Mouse (Mus musculus): Measurements from ENCODE around the gene Usp35. TPM values are rescaled to one million over a fixed set of nuclear protein-coding genes. Genes with fewer than 3 reads are reported as not detected.

Gene Usp35
- total and polyA plus RNA-seq, 3 experiments = 0.09 to 1.1 TPM; not detected in 1

GRCm38 (mm10) chr7:97355068-97355841 lies 23.4 kb upstream of the Usp35 start:
- TF ChIP-seq POLR2AphosphoS5 (IDR thresholded peaks at IDR 0.05; ENCODE audit: insufficient replicate concordance, low read depth, low read length) (no peak), CTCF (IDR thresholded peaks at IDR 0.05; ENCODE audit: low read depth, low read length) (no peak), GATA1 (IDR thresholded peaks at IDR 0.05; ENCODE audit: borderline replicate concordance, low read length) (no peak), TAL1 (conservative IDR thresholded peaks at IDR 0.05; ENCODE audit: low read depth, low read length) (no peak), GATA2 (IDR thresholded peaks at IDR 0.05; ENCODE audit: borderline replicate concordance, low read depth, low read length) (no peak)
- Histone ChIP-seq H3K4me3 (ENCODE audit: low read depth, low read length) (no peak overlapping the region), H3K4me1 (ENCODE audit: insufficient read depth, low read depth, low read length) (peaks cover 12% of the 10 kb centered on the region), H3K9me3 (replicated peaks) (no peaks in the 10 kb centered on the region), H3K27me3 (ENCODE audit: insufficient read depth, low read length) (peaks cover 57% of the 10 kb centered on the region), H3K36me3 (replicated peaks) (no peaks in the 10 kb centered on the region)
- ATAC-seq (ENCODE audit: extremely low read depth, insufficient number of reproducible peaks, low FRiP score, poor library complexity, severe bottlenecking) = no peak
- DNase-seq (ENCODE audit: low spot score) = no peak

- Histone ChIP-seq H3K9me3 (replicated peaks) (no peaks in the 10 kb centered on the region), H3K4me3 (ENCODE audit: low read depth, low read length) (no peak overlapping the region), H3K36me3 (replicated peaks) (no peaks in the 10 kb centered on the region), H3K4me1 (ENCODE audit: insufficient read depth, low read depth, low read length) (peaks cover 10% of the 10 kb centered on the region), H3K27me3 (ENCODE audit: insufficient read depth, low read length) (peaks cover 65% of the 10 kb centered on the region)
- no peak for TF ChIP-seq CTCF (IDR thresholded peaks at IDR 0.05; ENCODE audit: low read depth, low read length)
- no peak for TF ChIP-seq TAL1 (conservative IDR thresholded peaks at IDR 0.05; ENCODE audit: low read depth, low read length)
- no peak for TF ChIP-seq GATA2 (IDR thresholded peaks at IDR 0.05; ENCODE audit: borderline replicate concordance, low read depth, low read length)
- TF ChIP-seq GATA1 (IDR thresholded peaks at IDR 0.05; ENCODE audit: borderline replicate concordance, low read length) = no peak
- TF ChIP-seq POLR2AphosphoS5 (IDR thresholded peaks at IDR 0.05; ENCODE audit: insufficient replicate concordance, low read depth, low read length) = no peak
- ATAC-seq (ENCODE audit: extremely low read depth, insufficient number of reproducible peaks, low FRiP score, poor library complexity, severe bottlenecking) (no peak), DNase-seq (ENCODE audit: low spot score) (no peak)
Observed at GRCm38 (mm10) chr7:97353356-97353755, 21.5 kb upstream of the Usp35 start.

- peaks cover 14% of the 10 kb centered on the region for H3K4me1 ChIP-seq (ENCODE audit: insufficient read depth, low read depth, low read length)
- no peak for TF ChIP-seq GATA2 (IDR thresholded peaks at IDR 0.05; ENCODE audit: borderline replicate concordance, low read depth, low read length)
- no peak for TF ChIP-seq CTCF (IDR thresholded peaks at IDR 0.05; ENCODE audit: low read depth, low read length)
- no peak for TF ChIP-seq POLR2AphosphoS5 (IDR thresholded peaks at IDR 0.05; ENCODE audit: insufficient replicate concordance, low read depth, low read length)
- TF ChIP-seq TAL1 (conservative IDR thresholded peaks at IDR 0.05; ENCODE audit: low read depth, low read length) = no peak
- TF ChIP-seq GATA1 (IDR thresholded peaks at IDR 0.05; ENCODE audit: borderline replicate concordance, low read length) = no peak
- no peak for DNase-seq (ENCODE audit: low spot score)
- H3K36me3 ChIP-seq (replicated peaks) = no peaks in the 10 kb centered on the region
- ATAC-seq (ENCODE audit: extremely low read depth, insufficient number of reproducible peaks, low FRiP score, poor library complexity, severe bottlenecking) = no peak
- H3K4me3 ChIP-seq (ENCODE audit: low read depth, low read length) = no peak overlapping the region
- H3K27me3 ChIP-seq (ENCODE audit: insufficient read depth, low read length) = peaks cover 64% of the 10 kb centered on the region
- H3K9me3 ChIP-seq (replicated peaks) = no peaks in the 10 kb centered on the region
Observed at GRCm38 (mm10) chr7:97351792-97352513, 20.1 kb upstream of the Usp35 start.

GRCm38 (mm10) chr7:97350891-97351290 lies 19.1 kb upstream of the Usp35 start:
- DNase-seq (ENCODE audit: low spot score) = no peak
- Histone ChIP-seq H3K27me3 (ENCODE audit: insufficient read depth, low read length) (peaks cover 55% of the 10 kb centered on the region), H3K4me3 (ENCODE audit: low read depth, low read length) (no peak overlapping the region), H3K4me1 (ENCODE audit: insufficient read depth, low read depth, low read length) (peaks cover 21% of the 10 kb centered on the region), H3K36me3 (replicated peaks) (no peaks in the 10 kb centered on the region), H3K9me3 (replicated peaks) (no peaks in the 10 kb centered on the region)
- ATAC-seq (ENCODE audit: extremely low read depth, insufficient number of reproducible peaks, low FRiP score, poor library complexity, severe bottlenecking) = no peak
- TF ChIP-seq CTCF (IDR thresholded peaks at IDR 0.05; ENCODE audit: low read depth, low read length) = no peak
- no peak for TF ChIP-seq GATA2 (IDR thresholded peaks at IDR 0.05; ENCODE audit: borderline replicate concordance, low read depth, low read length)
- no peak for TF ChIP-seq POLR2AphosphoS5 (IDR thresholded peaks at IDR 0.05; ENCODE audit: insufficient replicate concordance, low read depth, low read length)
- no peak for TF ChIP-seq TAL1 (conservative IDR thresholded peaks at IDR 0.05; ENCODE audit: low read depth, low read length)
- TF ChIP-seq GATA1 (IDR thresholded peaks at IDR 0.05; ENCODE audit: borderline replicate concordance, low read length) = no peak

GRCm38 (mm10) chr7:97349438-97349837 lies 17.6 kb upstream of the Usp35 start:
- ATAC-seq (ENCODE audit: extremely low read depth, insufficient number of reproducible peaks, low FRiP score, poor library complexity, severe bottlenecking) (no peak), DNase-seq (ENCODE audit: low spot score) (no peak)

GRCm38 (mm10) chr7:97348836-97349235 lies 17.0 kb upstream of the Usp35 start:
- Histone ChIP-seq H3K4me3 (ENCODE audit: low read depth, low read length) (no peak overlapping the region), H3K36me3 (replicated peaks) (no peaks in the 10 kb centered on the region), H3K9me3 (replicated peaks) (no peaks in the 10 kb centered on the region), H3K4me1 (ENCODE audit: insufficient read depth, low read depth, low read length) (peaks cover 19% of the 10 kb centered on the region), H3K27me3 (ENCODE audit: insufficient read depth, low read length) (peaks cover 48% of the 10 kb centered on the region)
- ATAC-seq (ENCODE audit: extremely low read depth, insufficient number of reproducible peaks, low FRiP score, poor library complexity, severe bottlenecking) (no peak), DNase-seq (ENCODE audit: low spot score) (no peak)
- TF ChIP-seq GATA2 (IDR thresholded peaks at IDR 0.05; ENCODE audit: borderline replicate concordance, low read depth, low read length) (no peak), CTCF (IDR thresholded peaks at IDR 0.05; ENCODE audit: low read depth, low read length) (no peak), POLR2AphosphoS5 (IDR thresholded peaks at IDR 0.05; ENCODE audit: insufficient replicate concordance, low read depth, low read length) (no peak), TAL1 (conservative IDR thresholded peaks at IDR 0.05; ENCODE audit: low read depth, low read length) (no peak), GATA1 (IDR thresholded peaks at IDR 0.05; ENCODE audit: borderline replicate concordance, low read length) (no peak)

More at GRCm38 (mm10) chr7:97349438-97349837, 17.6 kb upstream of the Usp35 start:
- TF ChIP-seq CTCF (IDR thresholded peaks at IDR 0.05; ENCODE audit: low read depth, low read length) (no peak), GATA1 (IDR thresholded peaks at IDR 0.05; ENCODE audit: borderline replicate concordance, low read length) (no peak)
- Histone ChIP-seq H3K4me3 (ENCODE audit: low read depth, low read length) (no peak overlapping the region), H3K9me3 (replicated peaks) (no peaks in the 10 kb centered on the region), H3K36me3 (replicated peaks) (no peaks in the 10 kb centered on the region), H3K27me3 (ENCODE audit: insufficient read depth, low read length) (peaks cover 48% of the 10 kb centered on the region), H3K4me1 (ENCODE audit: insufficient read depth, low read depth, low read length) (peaks cover 19% of the 10 kb centered on the region)

All from G1E (cell line).